Mouse (Mus musculus) embryonic facial prominence, embryonic 13.5 days (tissue): ENCODE data around the gene Ehbp1. TPM values are rescaled to one million over a fixed set of nuclear protein-coding genes. Genes with fewer than 3 reads are reported as not detected.

Experiments used
- ATAC-seq: fragments of 200-750 bp; cut with Nextera tagmentation; 2 replicates; pipeline ENCODE4 v1.8.0; 2017; ENCODE audit warnings: low read depth; ENCODE audit not compliant: insufficient number of reproducible peaks, insufficient read depth, low FRiP score, low TSS enrichment
- H3K27ac ChIP-seq: fragments of 300-500 bp; sonication (generic); 2 replicates; pipeline ENCODE4 v1.5.1; 2015; ENCODE audit warnings: moderate library complexity, mild to moderate bottlenecking, inconsistent platforms
- H3K27me3 ChIP-seq: fragments of 300-500 bp; sonication (generic); 2 replicates; pipeline ENCODE4 v1.6.1; 2015; ENCODE audit warnings: mild to moderate bottlenecking, inconsistent platforms
- H3K36me3 ChIP-seq: fragments of 300-500 bp; sonication (generic); 2 replicates; pipeline ENCODE4 v1.6.1; 2015; ENCODE audit warnings: mild to moderate bottlenecking, inconsistent platforms
- H3K4me1 ChIP-seq: fragments of 300-500 bp; sonication (generic); 2 replicates; pipeline ENCODE4 v1.6.1; 2015; ENCODE audit warnings: inconsistent platforms
- H3K4me2 ChIP-seq: fragments of 300-500 bp; sonication (generic); 2 replicates; pipeline ENCODE4 v1.6.1; 2015; ENCODE audit warnings: moderate library complexity, mild to moderate bottlenecking, inconsistent platforms
- H3K4me3 ChIP-seq: fragments of 300-500 bp; sonication (generic); 2 replicates; pipeline ENCODE4 v1.5.1; 2015; ENCODE audit warnings: mild to moderate bottlenecking, inconsistent platforms
- H3K9ac ChIP-seq: fragments of 300-500 bp; sonication (generic); 2 replicates; pipeline ENCODE4 v1.6.1; 2015; ENCODE audit warnings: mild to moderate bottlenecking, inconsistent platforms
- H3K9me3 ChIP-seq: fragments of 300-500 bp; sonication (generic); 2 replicates; pipeline ENCODE4 v1.6.1; 2016; ENCODE audit warnings: inconsistent platforms
- WGBS: fragments of 180-500 bp; shearing (Covaris S2); methylation state at CpG from one replicate; pipeline ENCODE4 v1.1.7; 2015; ENCODE audit warnings: mixed read lengths; 5-methylcytosine and 5-hydroxymethylcytosine counted together
- polyA plus RNA-seq: library from polyadenylated mRNA; unstranded; fragments of >200 nt; fragmentation: Nextera tagmentation; extraction: Ambion mirVana; gene quantifications from 2 replicates; pipeline ENCODE4 v1.2.1, GENCODE M21; 2015

Ehbp1 gene
- 17.6 and 19.3 TPM in 2 replicates for polyA plus RNA-seq

DNA sequence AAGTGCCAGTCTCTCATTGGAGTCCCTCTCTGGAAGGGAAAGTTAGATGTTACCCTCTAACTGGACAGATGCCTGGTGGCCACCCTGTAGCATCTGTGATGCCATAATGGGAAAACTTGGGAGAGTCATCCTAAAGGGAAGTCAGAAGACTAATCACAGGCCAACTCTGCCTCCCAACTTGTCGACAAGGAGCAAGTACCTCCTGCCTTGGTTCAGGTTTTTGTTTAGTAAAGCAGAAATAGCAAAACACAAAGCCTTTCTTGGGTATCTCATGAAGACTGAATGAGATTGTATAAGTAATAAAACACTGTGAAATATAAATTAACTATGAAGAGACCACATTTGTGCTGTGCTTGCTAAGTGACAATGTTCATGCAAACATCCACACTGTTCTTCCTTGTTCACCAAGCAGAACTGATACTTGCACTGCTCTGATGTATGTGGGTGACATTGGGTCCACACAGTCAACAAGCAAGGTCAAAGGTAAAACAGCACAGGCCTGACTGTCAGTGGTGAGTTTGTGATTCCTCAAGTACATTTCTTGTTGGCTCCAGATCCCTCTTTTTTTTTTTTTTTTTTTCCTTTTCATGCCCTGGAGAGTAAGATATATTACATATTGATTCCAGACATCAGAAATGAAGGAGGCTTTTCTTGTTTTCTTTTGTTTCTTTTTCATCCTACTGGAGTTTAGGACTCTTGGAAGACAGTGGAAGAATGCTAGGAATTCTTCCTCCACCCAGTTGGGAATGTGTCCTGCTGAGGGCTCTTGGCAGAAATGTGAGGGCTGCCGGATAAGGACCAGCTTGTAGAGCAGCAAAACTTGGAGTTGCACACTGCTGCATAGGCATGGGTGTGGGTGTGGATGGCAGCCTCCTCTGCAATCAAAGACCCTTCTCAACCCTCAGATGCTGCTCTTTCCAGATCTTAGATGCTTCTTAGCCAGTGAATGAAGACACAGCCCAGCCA, at the start of gene Ehbp1:
Gene Ehbp1 (minus strand): TSS at position 51 of the 966 bp plus-strand sequence.
- no peaks in the 10 kb centered on the region for H3K27me3 ChIP-seq

DNA sequence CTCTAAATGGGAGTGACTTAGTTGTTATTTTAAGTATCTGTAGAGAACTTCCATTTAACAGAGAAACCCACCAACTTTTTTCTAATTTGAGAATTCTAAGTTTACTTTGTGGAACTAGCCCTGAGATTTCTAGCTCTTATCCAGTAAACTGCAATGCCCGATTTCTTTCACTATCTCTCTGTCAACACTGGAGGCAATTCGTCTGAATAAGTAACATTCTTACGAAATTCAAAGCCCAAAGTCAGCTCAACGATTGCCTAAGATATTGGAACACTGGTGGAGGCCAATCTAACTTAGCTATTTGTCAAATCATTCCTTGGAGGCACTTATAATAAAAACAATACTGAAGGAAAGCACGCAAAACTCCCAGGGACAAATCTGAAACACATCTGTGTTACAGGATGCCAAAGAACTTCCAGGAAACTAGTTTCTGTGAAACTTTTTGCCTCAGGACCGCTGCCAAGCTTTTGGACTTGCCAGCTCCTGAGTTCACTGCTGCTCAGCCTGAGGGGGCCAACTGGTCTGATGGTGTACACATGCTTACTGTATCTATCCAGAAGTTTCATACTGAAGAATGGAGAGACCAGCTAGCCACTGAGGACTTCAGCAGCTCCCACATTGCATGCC, 45.5 kb upstream of the Ehbp1 start:
- no peaks in the 10 kb centered on the region for H3K4me1 ChIP-seq
- no peak overlapping the region for H3K9ac ChIP-seq
- H3K27ac ChIP-seq: no peak overlapping the region
- WGBS: 57% methylated on average over 6 of the region's 6 CpGs
- no peak overlapping the region for H3K4me3 ChIP-seq
- ATAC-seq: no peak
- H3K4me2 ChIP-seq: no peak overlapping the region
- no peaks in the 10 kb centered on the region for H3K9me3 ChIP-seq
- H3K36me3 ChIP-seq: no peaks in the 10 kb centered on the region
- no peaks in the 10 kb centered on the region for H3K27me3 ChIP-seq

More for the DNA sequence above, at the start of gene Ehbp1:
- Histone ChIP-seq H3K4me1 (peaks cover 19% of the 10 kb centered on the region), H3K4me2 (no peak within 1 kb of the TSS), H3K4me3 (no peak within 1 kb of the TSS), H3K36me3 (no peaks in the 10 kb centered on the region), H3K9me3 (no peaks in the 10 kb centered on the region), H3K9ac (no peak within 1 kb of the TSS), H3K27ac (no peak within 1 kb of the TSS)
- WGBS: 68% methylated on average over 2 of the region's 2 CpGs
- ATAC-seq: no peak

DNA sequence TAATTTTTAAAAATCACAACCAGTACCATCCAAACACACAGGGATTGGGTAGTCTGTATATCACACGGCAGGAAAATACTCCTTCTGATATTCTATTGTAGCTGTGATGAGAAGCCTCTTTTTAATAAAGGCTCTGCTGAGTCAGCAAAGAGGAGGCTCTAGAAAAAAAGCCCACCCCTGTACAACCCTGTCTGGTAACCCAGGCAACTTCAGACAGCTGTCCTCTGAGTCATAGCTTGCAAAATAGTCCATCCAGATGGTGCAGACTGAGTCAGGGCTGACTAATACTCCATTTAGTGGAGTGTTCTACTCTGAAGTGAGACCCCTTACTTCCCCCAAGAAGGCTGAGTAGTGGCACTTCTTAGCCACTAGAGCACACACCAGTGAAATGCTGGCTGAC, 41.4 kb upstream of the Ehbp1 start:
- Histone ChIP-seq H3K4me3 (no peak overlapping the region), H3K27me3 (no peaks in the 10 kb centered on the region), H3K36me3 (no peaks in the 10 kb centered on the region), H3K9ac (no peak overlapping the region), H3K27ac (no peak overlapping the region), H3K4me1 (no peaks in the 10 kb centered on the region), H3K9me3 (no peaks in the 10 kb centered on the region), H3K4me2 (no peak overlapping the region)
- WGBS: 81% methylated on average over 1 of the region's 1 CpGs
- no peak for ATAC-seq

DNA sequence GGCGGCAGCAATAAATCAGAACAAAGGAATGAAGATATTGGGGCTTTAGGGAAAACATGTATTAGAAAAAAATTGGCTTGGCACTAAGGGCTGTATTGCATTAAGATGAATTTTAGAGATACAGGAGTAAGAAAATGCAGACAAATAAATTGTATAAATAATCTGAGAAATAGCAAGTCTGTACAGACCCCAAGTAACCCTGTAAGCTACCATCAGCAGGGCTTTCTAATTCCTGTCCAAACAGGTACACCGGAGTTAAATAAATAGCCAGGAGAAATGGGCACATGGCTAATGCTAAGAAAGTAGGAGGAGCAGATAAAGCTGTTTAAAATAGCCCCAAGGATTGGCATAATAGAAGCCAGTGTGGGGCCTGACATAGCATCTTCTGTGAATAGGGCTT, 32.7 kb upstream of the Ehbp1 start:
- Histone ChIP-seq H3K4me3 (no peak overlapping the region), H3K27ac (no peak overlapping the region), H3K4me2 (no peak overlapping the region), H3K9ac (no peak overlapping the region), H3K36me3 (no peaks in the 10 kb centered on the region), H3K9me3 (no peaks in the 10 kb centered on the region), H3K4me1 (no peaks in the 10 kb centered on the region), H3K27me3 (no peaks in the 10 kb centered on the region)
- ATAC-seq: no peak
- 77% methylated on average over 2 of the region's 2 CpGs for WGBS

DNA sequence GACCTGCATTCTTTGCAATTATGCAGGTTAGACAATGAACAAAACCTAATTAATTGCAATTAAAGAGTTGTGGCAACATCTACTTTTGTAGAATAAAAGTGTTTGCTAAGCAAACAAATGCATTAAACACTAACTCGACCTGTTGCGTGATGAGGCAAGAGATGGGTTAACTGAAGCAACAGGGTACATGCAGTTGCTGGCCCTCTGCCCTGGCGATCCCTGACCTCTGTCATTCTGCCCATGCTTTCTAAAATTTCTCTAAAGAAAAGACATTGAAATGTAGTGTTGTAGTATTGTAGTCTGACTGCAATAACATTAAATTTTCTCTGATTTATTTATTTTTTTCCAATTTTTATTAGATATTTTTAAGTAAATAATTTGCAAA, 31.2 kb upstream of the Ehbp1 start:
- WGBS: 91% methylated on average over 3 of the region's 3 CpGs
- Histone ChIP-seq H3K9me3 (no peaks in the 10 kb centered on the region), H3K9ac (no peak overlapping the region)

DNA sequence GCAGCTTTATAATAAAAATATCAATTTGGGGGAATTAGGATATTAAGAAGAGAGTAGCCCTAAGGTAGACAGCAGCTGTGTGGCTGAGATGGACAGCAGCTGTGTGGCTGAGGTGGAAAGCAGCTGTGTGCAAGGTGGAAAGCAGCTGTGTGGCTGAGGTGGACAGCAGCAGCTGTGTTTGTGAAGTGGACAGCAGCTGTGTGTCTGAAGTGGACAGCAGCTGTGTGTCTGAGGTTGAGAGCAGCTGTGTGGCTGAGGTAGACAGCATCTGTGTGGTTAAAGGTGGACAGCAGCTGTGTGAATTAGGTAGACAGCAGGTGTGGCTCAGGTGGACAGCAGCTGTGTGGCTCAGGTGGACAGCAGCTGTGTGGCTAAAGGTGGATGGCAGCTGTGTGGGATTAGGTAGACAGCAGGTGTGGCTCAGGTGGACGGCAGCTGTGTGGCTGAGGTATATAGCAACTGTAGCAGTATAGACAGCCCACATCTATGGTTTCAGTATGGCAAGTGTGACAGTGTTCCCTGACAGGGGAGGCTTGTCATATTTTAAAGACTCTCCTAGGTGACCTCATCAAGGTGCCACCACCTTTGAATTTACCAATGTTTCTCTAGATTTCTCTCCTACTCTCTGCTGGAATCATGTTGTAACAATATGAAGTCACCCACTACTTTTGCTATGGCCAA, 30.7 kb upstream of the Ehbp1 start:
- H3K27ac ChIP-seq: no peak overlapping the region
- H3K36me3 ChIP-seq: no peaks in the 10 kb centered on the region
- no peak overlapping the region for H3K4me3 ChIP-seq
- 74% methylated on average over 1 of the region's 1 CpGs for WGBS
- no peaks in the 10 kb centered on the region for H3K9me3 ChIP-seq
- no peak overlapping the region for H3K4me2 ChIP-seq
- no peak for ATAC-seq
- H3K4me1 ChIP-seq: no peaks in the 10 kb centered on the region
- no peak overlapping the region for H3K9ac ChIP-seq
- no peaks in the 10 kb centered on the region for H3K27me3 ChIP-seq

More for the DNA sequence above, 31.2 kb upstream of the Ehbp1 start:
- Histone ChIP-seq H3K4me3 (no peak overlapping the region), H3K36me3 (no peaks in the 10 kb centered on the region), H3K27me3 (no peaks in the 10 kb centered on the region), H3K27ac (no peak overlapping the region), H3K4me2 (no peak overlapping the region), H3K4me1 (no peaks in the 10 kb centered on the region)
- ATAC-seq: no peak

DNA sequence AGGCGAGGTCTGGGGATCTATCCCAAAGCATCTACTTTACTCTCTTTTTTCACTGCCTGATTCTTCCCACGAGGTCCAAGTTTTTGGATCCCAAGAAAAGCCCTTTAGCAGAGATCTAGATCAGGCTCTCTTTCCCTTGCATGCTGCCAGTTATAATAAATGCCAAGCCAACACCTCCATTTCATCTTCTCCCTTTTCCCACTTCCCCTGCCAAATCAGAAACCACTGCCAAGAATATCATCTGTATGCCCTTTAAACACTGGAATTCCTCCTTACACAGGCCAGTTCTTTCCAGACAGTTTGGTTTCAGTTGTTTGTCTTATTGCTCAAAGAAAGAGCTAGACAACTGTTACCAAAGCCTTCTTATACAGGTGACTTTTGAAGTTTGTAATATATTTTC, 27.7 kb upstream of the Ehbp1 start:
- no peak for ATAC-seq
- H3K9ac ChIP-seq: no peak overlapping the region
- 75% methylated on average over 2 of the region's 2 CpGs for WGBS
- H3K36me3 ChIP-seq: no peaks in the 10 kb centered on the region
- no peaks in the 10 kb centered on the region for H3K4me1 ChIP-seq
- no peaks in the 10 kb centered on the region for H3K27me3 ChIP-seq
- no peak overlapping the region for H3K4me3 ChIP-seq
- H3K4me2 ChIP-seq: no peak overlapping the region
- no peaks in the 10 kb centered on the region for H3K9me3 ChIP-seq
- no peak overlapping the region for H3K27ac ChIP-seq

DNA sequence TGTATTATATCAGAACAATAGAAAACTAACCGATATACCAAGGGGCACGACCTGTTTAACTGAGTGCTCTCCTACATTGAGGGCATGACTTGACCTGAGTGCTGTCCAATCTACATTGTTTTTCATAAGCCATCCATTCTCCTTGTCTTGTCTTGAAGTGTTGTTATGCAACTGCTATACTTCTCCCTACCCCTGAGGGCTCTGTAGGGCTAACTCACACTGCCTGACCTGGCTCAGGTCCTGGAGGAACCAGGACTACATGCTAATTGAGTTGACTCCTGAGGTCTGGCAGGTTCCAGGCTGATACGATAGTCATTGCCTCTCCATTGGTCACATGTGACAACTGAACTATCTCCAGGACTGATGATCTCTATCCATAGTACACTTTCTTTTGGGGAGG, 26.5 kb upstream of the Ehbp1 start:
- Histone ChIP-seq H3K4me1 (no peaks in the 10 kb centered on the region), H3K9me3 (no peaks in the 10 kb centered on the region), H3K27me3 (no peaks in the 10 kb centered on the region), H3K4me3 (no peak overlapping the region), H3K4me2 (no peak overlapping the region), H3K36me3 (no peaks in the 10 kb centered on the region), H3K27ac (no peak overlapping the region), H3K9ac (no peak overlapping the region)
- WGBS: 88% methylated on average over 3 of the region's 3 CpGs
- no peak for ATAC-seq

DNA sequence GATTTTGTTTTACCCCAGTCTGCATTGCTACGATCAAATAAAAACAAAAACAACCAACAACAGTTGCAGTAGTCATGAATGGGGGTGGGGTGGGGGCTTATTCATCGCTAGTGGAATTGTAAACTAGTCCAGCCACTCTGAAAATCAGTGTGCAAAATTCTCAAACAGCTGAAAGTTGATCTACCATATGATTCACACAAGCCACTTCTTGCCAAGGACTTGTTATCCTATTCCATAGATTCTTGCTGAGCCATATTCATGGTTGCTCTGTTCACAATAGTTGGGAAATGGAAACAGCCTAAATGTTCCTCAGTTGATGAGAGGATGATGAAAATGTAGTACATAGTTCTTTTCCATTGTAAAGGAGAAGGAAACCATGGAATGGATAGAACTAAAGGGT, 24.4 kb upstream of the Ehbp1 start:
- Histone ChIP-seq H3K4me2 (no peak overlapping the region), H3K27ac (no peak overlapping the region), H3K27me3 (no peaks in the 10 kb centered on the region), H3K36me3 (no peaks in the 10 kb centered on the region), H3K4me1 (no peaks in the 10 kb centered on the region), H3K4me3 (no peak overlapping the region), H3K9ac (no peak overlapping the region), H3K9me3 (no peaks in the 10 kb centered on the region)
- ATAC-seq: no peak
- 83% methylated on average over 2 of the region's 2 CpGs for WGBS

DNA sequence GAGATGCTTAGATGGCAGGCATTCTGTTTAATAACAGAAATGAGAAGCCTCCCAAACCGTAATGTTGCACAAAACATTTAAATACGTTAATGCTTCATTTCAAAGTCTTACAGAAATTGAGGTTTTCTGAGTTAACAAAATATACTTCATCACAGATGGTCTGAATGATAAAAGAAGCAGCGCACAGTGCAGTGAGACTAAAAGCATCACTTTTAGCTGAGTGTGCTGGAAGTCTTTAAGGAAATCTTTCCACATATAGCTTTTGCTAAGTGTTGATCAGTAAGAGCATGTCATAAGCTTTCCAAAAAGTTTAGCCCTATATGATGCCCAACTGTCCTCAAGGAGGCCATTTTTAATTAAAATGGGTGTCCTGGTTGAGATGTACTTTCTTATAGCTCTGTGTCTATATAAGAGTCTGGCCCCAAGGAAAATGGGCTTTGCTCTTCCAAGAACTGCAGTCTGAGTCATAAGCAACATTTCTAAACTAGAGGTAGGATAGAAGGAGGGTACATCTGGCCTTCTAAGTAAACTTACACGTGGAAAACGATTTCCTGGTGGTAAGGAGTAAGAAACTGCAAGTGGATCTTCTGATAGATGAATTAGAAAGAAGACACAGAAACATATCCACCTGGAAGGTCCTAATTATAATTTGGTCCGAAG, 12.0 kb upstream of the Ehbp1 start:
- Histone ChIP-seq H3K9ac (no peak overlapping the region), H3K9me3 (peaks cover 4% of the 10 kb centered on the region; the same call in 1 of the 2 replicates), H3K4me2 (no peak overlapping the region), H3K36me3 (no peaks in the 10 kb centered on the region), H3K4me3 (no peak overlapping the region), H3K27ac (no peak overlapping the region), H3K27me3 (no peaks in the 10 kb centered on the region), H3K4me1 (no peaks in the 10 kb centered on the region)
- WGBS: 77% methylated on average over 6 of the region's 6 CpGs
- ATAC-seq: no peak

DNA sequence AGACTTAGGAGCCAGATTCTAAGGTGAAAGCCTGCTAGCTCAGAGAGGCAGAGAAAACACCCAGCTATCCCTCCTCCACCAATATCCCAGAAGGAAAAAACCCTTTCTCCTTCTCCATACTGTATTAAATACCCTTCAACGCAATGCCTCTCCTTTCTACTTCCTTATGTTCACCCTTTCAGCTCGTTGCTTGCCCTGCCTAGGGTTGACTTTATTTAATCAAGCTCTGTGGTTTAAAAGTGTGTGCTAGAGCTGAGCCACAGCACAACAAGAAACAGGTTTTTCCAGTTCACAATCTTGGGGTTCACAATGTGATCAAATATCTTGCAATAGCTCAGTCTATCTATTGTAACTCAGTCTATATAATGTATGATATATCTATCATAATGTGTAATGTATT, 7.9 kb upstream of the Ehbp1 start:
- H3K4me1 ChIP-seq: peaks cover 31% of the 10 kb centered on the region
- H3K27me3 ChIP-seq: no peaks in the 10 kb centered on the region
- H3K9me3 ChIP-seq: no peaks in the 10 kb centered on the region
- H3K4me3 ChIP-seq: no peak overlapping the region
- no peak overlapping the region for H3K27ac ChIP-seq
- 28% methylated on average over 2 of the region's 2 CpGs for WGBS
- no peak overlapping the region for H3K4me2 ChIP-seq
- no peak overlapping the region for H3K9ac ChIP-seq
- ATAC-seq: no peak
- no peaks in the 10 kb centered on the region for H3K36me3 ChIP-seq
